Mouse (Mus musculus): Measurements from ENCODE around the gene Cenpj.

DNA sequence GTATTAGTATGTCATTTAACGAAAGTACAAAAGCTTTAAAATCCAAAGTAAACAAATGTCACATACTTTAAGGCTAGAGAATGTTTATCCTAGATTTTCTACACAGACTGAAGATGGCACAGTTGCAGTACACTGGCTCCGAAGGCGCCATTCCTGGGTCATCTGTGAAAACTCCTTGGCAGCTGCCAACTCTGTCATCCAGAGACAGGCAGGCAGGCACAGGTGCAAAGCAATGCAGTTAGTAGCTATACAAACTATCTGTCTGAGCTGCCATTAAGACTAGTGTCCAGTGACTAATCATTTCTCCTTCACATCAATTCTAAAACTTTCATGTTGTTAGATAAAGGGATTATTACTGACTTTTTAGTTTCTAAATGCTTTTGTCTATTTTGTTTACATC is 16.1 kb downstream of the Cenpj start:
- TF ChIP-seq POLR2A (IDR thresholded peaks at IDR 0.05; ENCODE audit: borderline replicate concordance, extremely low read depth, insufficient read depth, insufficient read length, poor library complexity, severe bottlenecking) (no peak), CTCF (IDR thresholded peaks at IDR 0.05; ENCODE audit: borderline replicate concordance, extremely low read depth, insufficient read depth, insufficient read length) (no peak)

Data from brain, embryonic 14.5 days (tissue).